Mouse (Mus musculus): ENCODE results near the gene Gm14151.
A peak's percentile ranks its signal among the peaks of the same experiment; 100 is the strongest.
"Not testable (repeated sequence)": the region's sequence is repeated elsewhere in the genome, so short reads cannot be mapped to it uniquely, and the experiment has no call there.

Gm14151 gene

DNA sequence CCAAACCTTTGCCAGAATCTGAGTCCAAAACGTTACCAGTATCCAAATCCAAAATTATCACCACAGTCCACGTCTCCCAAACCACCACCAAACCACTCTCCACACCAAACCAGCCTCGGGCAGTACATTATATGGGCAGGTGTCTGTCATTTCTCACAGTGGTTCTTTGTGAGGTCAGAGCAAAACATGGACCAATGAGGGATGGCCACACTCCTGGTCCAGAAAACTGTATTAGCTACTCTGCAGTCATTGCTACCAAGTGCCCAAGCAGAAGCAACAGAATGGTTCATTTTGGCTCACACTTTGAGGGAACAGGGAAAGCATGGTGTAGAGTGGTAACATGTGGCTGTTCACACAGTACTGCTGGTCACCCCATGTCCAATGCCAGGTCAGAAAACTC, at the start of gene Gm14151:
Gene Gm14151, minus strand, starts transcription at position 101 of the 400 bp plus-strand sequence.
- not testable (repeated sequence) for DNase-seq (ENCODE audit: low read depth in 1 of 2, low spot score in 2 of 2)

DNA sequence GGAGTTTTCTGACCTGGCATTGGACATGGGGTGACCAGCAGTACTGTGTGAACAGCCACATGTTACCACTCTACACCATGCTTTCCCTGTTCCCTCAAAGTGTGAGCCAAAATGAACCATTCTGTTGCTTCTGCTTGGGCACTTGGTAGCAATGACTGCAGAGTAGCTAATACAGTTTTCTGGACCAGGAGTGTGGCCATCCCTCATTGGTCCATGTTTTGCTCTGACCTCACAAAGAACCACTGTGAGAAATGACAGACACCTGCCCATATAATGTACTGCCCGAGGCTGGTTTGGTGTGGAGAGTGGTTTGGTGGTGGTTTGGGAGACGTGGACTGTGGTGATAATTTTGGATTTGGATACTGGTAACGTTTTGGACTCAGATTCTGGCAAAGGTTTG, 5.8 kb upstream of the Gm14151 start, which contains the start of gene Gm14147:
Gene Gm14147, plus strand, starts transcription at position 301 of the 400 bp plus-strand sequence.
- not testable (repeated sequence) for DNase-seq (ENCODE audit: low read depth in 1 of 2, low spot score in 2 of 2)

DNA sequence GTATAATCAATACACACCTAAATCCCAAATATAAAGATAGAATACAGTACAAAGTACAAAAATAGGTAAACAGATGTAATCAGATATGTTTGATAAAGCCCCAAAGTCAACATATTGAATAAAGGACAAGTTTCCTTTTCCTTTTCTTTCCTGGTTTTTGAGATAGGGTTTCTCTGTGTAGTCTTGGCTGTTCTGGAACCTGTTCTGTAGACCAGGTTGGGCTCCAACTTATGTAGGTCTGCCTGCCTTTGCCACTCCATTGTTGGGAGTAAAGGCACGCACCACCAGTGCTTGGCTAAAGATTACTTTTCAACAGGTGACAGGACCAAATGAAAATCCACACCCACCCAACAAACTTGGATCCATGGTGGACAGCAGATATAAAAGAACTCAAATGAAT, 35.5 kb downstream of the Gm14151 start:
- no peak for DNase-seq (ENCODE audit: low read depth in 1 of 2, low spot score in 2 of 2)

DNA sequence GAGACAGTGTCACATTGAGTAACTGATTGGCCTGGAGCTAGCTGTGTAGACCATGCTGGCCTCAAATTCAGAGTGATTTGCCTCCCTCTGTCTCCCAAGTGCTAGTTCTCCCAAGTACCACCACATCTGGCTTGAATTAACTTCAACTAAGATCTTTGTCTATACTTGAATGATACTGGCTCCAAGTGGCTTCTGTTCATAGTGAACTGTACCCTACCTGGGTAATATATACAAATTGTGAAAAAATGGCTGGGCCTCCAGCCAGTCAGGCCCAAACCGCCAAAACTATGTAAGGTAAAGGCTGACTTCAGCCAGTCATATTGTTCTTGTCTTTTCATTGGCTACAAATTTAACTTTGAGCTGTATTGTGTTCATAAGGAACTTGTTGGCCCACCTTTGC, 51.7 kb downstream of the Gm14151 start:
- DNase-seq (ENCODE audit: low read depth in 1 of 2, low spot score in 2 of 2) = no peak

DNA sequence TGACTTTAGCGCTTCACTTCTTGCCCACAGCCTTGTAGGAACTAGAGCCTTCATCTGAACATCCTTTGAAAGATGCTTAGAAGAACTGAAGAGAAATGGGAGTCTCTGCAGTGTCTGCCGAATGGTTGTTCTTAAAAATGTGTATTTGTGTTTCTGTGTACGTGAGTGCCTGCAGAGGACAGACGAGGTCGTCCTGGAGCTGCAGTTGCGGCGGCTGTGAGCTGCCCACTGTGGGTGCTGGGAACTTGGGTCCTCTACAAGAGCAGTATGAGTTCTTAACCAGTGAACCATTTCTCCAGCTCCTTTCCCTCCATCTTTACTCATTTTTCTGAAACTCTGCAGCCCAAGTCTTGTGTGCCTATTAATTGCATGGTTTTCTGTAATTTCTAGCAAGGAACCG, 52.4 kb downstream of the Gm14151 start:
- DNase-seq (ENCODE audit: low read depth in 1 of 2, low spot score in 2 of 2) = no peak

DNA sequence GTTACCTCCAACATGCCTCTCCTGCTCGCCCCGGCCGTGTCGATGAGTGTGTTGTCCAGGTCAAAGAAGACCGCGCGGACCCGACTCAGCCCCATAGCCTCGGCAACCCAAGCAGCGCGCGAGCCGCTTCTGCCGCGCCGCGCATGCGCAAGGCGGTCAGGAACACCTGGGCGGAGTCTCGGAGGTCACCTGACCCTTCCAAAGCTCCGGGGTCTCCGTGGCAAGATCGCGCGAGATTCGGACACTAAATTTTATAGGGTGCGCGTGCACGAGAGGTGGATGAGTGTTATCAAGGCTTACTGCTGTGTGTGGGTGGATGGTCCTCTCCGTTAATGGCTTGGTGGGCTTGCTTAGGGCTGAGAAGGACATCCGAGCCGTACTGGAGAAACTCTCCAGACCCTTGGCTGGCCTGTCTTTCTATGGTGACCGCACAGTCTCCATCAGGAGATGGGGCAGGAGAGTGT, 52.9 kb downstream of the Gm14151 start, which contains the start of the genes Ninl and Nanp:
Gene Ninl, minus strand, starts transcription at position 151 of the 464 bp plus-strand sequence.
Gene Nanp, minus strand, starts transcription at position 167 of the 464 bp plus-strand sequence.
- DNase-seq (ENCODE audit: low read depth in 1 of 2, low spot score in 2 of 2) = peak; percentile 61 to 76

DNA sequence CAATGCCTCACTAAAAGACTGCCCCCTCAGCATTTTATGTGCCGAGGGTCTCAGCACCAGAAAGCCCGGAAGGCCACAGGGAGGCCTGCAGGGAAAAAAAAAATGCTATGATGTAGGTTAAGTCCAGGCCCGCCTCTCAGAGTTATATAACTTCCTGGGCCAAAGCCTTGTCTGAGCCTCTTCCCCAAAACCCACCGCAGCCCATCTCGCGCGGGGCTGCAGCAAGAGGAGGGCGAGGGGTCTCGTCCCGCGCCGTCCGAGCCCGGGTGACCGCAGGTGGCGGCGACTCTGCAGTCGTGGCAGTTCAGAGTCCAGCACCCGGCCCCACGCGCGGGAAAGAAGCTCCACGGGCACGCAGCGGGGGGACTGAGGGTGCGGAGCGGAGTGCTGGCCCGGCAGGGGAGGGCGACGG, 53.3 kb downstream of the Gm14151 start:
- peak in 1 of 2 experiments; percentile 2 for DNase-seq (ENCODE audit: low read depth in 1 of 2, low spot score in 2 of 2)

DNA sequence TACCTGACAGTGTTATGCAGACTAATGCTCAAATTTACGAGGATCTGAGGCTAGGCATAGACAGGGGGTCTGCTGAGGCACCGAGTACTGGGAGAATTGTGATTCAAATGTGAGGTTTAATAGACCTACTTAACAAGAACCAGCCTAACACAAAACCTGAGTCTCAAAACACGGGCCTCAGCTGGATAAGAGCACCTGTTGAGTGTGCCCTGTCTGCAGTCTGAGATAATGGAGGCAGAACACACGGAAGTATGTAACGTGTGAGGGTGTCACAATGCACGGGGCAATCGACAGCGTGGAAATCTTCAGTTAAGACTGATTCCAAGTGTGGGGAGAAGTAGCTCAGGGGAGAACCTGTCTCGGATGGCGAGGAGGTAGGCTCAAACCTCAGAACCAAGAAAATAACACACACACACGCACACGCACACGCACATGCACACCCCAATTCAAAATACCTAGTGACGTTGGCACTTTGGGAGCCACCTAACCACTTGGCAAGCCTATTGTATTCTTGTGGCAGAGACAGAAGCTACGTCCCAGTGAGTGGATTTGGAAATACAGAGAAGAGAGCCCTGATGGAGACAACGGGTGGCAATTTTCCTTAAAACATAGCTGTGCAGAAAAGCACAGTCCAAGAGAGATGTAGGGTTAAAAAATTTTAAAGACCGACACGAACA, 54.1 kb downstream of the Gm14151 start:
- no peak for DNase-seq (ENCODE audit: low read depth in 1 of 2, low spot score in 2 of 2)

DNA sequence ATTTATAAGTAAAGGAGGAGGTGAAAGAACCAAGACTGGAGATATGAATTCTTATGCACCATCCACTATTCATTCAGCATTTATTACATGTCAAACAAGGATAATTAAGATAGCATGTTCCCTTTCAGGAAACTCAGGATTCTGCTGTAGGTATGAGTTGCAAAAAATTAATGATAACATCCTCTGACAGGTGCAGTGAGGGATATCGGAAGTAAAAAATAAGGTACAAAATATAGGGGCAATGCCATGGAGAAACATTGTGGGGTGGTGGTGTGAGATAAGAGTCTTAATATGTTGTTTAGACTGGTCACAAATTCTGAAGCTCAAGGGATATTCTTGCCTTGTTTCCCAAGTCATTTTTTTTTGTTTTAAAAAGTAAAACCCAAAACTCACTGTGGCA, 54.9 kb downstream of the Gm14151 start:
- DNase-seq (ENCODE audit: low read depth in 1 of 2, low spot score in 2 of 2) = no peak
